ENCODE assay signal across 11 mouse cellular contexts in the genomic region with DNA sequence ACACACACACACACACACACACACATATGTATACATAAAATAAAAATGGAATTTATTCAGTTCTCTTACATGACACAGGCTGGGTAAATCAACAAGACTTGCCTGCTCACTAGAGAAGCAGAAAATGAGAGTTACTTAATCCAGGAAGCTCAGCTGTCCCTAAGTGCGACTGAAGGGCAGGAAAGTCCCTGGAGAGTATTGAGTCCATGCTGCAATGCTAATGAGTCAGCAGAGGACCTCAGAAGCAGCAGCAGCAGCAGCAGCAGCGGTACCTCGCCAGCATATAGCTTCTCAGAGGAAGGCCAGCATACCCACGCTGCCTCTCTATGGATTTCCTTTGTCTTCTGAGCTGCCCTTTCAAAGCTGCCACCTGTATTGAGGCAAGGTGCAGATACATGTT. TPM values are rescaled to one million over a fixed set of nuclear protein-coding genes. Genes with fewer than 3 reads are reported as not detected.
DNase-seq lines count a peak whose midpoint lies in the region; ATAC-seq lines count a peak whose summit lies in the region.
"Had no signal": no experiment of that assay in that cellular context is flagged by ENCODE, and none has a peak within 500 bp of the region (broad histone marks: within the 10 kb centered on the region; RNA-seq: fewer than 3 reads in every experiment).

No protein-coding gene starts in this region.

- H3K4me3 ChIP-seq in kidney, embryonic 15.5 days (replicated peaks), result no peak overlapping the region
- no peak overlapping the region for H3K4me3 ChIP-seq in kidney, embryonic 14.5 days (ENCODE audit: low read length)
- H3K4me3 ChIP-seq in lung, embryonic 16.5 days (ENCODE audit: low read length), result no peak overlapping the region
- H3K4me3 ChIP-seq: embryonic facial prominence, embryonic 13.5 days; limb, embryonic 15.5 days had no signal

- no peak overlapping the region for H3K27ac ChIP-seq in kidney, embryonic 15.5 days
- H3K27ac ChIP-seq in kidney, embryonic 14.5 days (ENCODE audit: low read depth, low read length), result no peak overlapping the region
- H3K27ac ChIP-seq in lung, embryonic 16.5 days (ENCODE audit: low read length), result no peak overlapping the region
- H3K27ac ChIP-seq: embryonic facial prominence, embryonic 13.5 days; limb, embryonic 15.5 days had no signal

- peaks cover 18% of the 10 kb centered on the region for H3K4me1 ChIP-seq in kidney, embryonic 15.5 days
- H3K4me1 ChIP-seq in kidney, embryonic 14.5 days (ENCODE audit: control insufficient read depth, insufficient read depth, low read length), result peaks cover 16% of the 10 kb centered on the region
- H3K4me1 ChIP-seq in lung, embryonic 16.5 days (replicated peaks; ENCODE audit: control insufficient read depth, insufficient read depth, low read length), result peaks cover 4% of the 10 kb centered on the region

- peak; percentile 50 for DNase-seq in adrenal gland, postnatal 14 days
- DNase-seq in skeletal muscle tissue, adult 2 months (ENCODE audit: low read depth, low spot score), result peak; percentile 87
- no peak for DNase-seq in left cerebral cortex, postnatal 10 days (ENCODE audit: extremely low spot score in 1 of 2, low spot score in 2 of 2)
- no peak for DNase-seq in spleen, postnatal 14 days (ENCODE audit: low spot score in 2 of 2)
- DNase-seq in ovary, postnatal 14 days (ENCODE audit: low spot score), result no peak
- DNase-seq: heart, postnatal 36 days had no signal

- intact Hi-C loops in left cerebral cortex, postnatal 10 days (cut with DNase I), result no loop called here

- ATAC-seq in kidney, embryonic 15.5 days (replicated peaks; ENCODE audit: low FRiP score), result 0 out of 2 replicates have a peak, but pooled peaks have one; percentile 60
- ATAC-seq in kidney, embryonic 14.5 days (ENCODE audit: low FRiP score, low TSS enrichment), result no peak
- ATAC-seq in lung, embryonic 16.5 days (ENCODE audit: low read depth), result peak; percentile 82

- 37% methylated on average over 4 of the region's 4 CpGs for WGBS in kidney, embryonic 15.5 days
- 29% methylated on average over 4 of the region's 4 CpGs for WGBS in kidney, embryonic 14.5 days
- WGBS in lung, embryonic 16.5 days, result 20% methylated on average over 4 of the region's 4 CpGs

- no peak overlapping the region for H3K4me2 ChIP-seq in kidney, embryonic 15.5 days
- no peak overlapping the region for H3K4me2 ChIP-seq in kidney, embryonic 14.5 days (replicated peaks; ENCODE audit: low read depth, low read length)
- H3K4me2 ChIP-seq in lung, embryonic 16.5 days (ENCODE audit: low read depth, low read length), result no peak overlapping the region
- H3K4me2 ChIP-seq: embryonic facial prominence, embryonic 13.5 days; limb, embryonic 15.5 days had no signal

- no peak overlapping the region for H3K9ac ChIP-seq in kidney, embryonic 15.5 days
- H3K9ac ChIP-seq in kidney, embryonic 14.5 days (ENCODE audit: low read depth, low read length), result no peak overlapping the region
- H3K9ac ChIP-seq in lung, embryonic 16.5 days (ENCODE audit: low read length), result no peak overlapping the region
- H3K9ac ChIP-seq: embryonic facial prominence, embryonic 13.5 days; limb, embryonic 15.5 days had no signal

- peaks cover 4% of the 10 kb centered on the region; the same call in 1 of the 2 replicates for H3K27me3 ChIP-seq in kidney, embryonic 15.5 days
- no peaks in the 10 kb centered on the region for H3K27me3 ChIP-seq in kidney, embryonic 14.5 days (ENCODE audit: control insufficient read depth, insufficient read depth, low read length)
- H3K27me3 ChIP-seq in lung, embryonic 16.5 days (ENCODE audit: control insufficient read depth, insufficient read depth, low read depth, low read length), result no peaks in the 10 kb centered on the region; the same call in 1 of the 2 replicates
- H3K27me3 ChIP-seq: embryonic facial prominence, embryonic 13.5 days; limb, embryonic 15.5 days had no signal

- H3K9me3 ChIP-seq in kidney, embryonic 15.5 days (replicated peaks), result no peaks in the 10 kb centered on the region
- H3K9me3 ChIP-seq in kidney, embryonic 14.5 days (ENCODE audit: control insufficient read depth, low read length), result no peaks in the 10 kb centered on the region
- H3K9me3 ChIP-seq in lung, embryonic 16.5 days (ENCODE audit: control insufficient read depth, low read length), result no peaks in the 10 kb centered on the region
- H3K9me3 ChIP-seq: embryonic facial prominence, embryonic 13.5 days; limb, embryonic 15.5 days had no signal

- H3K36me3 ChIP-seq in kidney, embryonic 15.5 days, result no peaks in the 10 kb centered on the region
- H3K36me3 ChIP-seq in kidney, embryonic 14.5 days (ENCODE audit: control insufficient read depth, insufficient read depth, low read length), result no peaks in the 10 kb centered on the region
- no peaks in the 10 kb centered on the region for H3K36me3 ChIP-seq in lung, embryonic 16.5 days (ENCODE audit: control insufficient read depth, insufficient read depth, low read length)
- H3K36me3 ChIP-seq: embryonic facial prominence, embryonic 13.5 days; limb, embryonic 15.5 days had no signal

RNA-seq across cellular contexts. Expression of a gene that starts 30.2 kb away (rescaled TPM):
- 13.4 and 14.1 TPM in 2 replicates for polyA plus RNA-seq in kidney, embryonic 15.5 days (2015; fragmentation: Nextera tagmentation; extraction: Ambion mirVana)
- 6.7 and 16.2 TPM in 2 replicates for polyA plus RNA-seq in kidney, embryonic 14.5 days (2014; fragmentation: Nextera tagmentation; extraction: Ambion mirVana)
- total RNA-seq in adrenal gland, postnatal 14 days (2021), result 13.8 and 14.0 TPM in 2 replicates
- polyA plus RNA-seq in lung, embryonic 16.5 days (2015; fragmentation: Nextera tagmentation; extraction: Ambion mirVana), result 13.5 and 14.7 TPM in 2 replicates
- total RNA-seq in left cerebral cortex, postnatal 10 days (2021), result 10 to 100 TPM; 25.3 to 29.3 TPM

RNA-seq across cellular contexts. Expression of a gene that starts 42.8 kb away (rescaled TPM):
- polyA plus RNA-seq in kidney, embryonic 15.5 days (2015; fragmentation: Nextera tagmentation; extraction: Ambion mirVana), result 55.4 and 60.1 TPM in 2 replicates
- 63.1 and 84.5 TPM in 2 replicates for polyA plus RNA-seq in kidney, embryonic 14.5 days (2014; fragmentation: Nextera tagmentation; extraction: Ambion mirVana)
- 39.6 and 43.3 TPM in 2 replicates for total RNA-seq in adrenal gland, postnatal 14 days (2021)
- 44.9 and 49.0 TPM in 2 replicates for polyA plus RNA-seq in lung, embryonic 16.5 days (2015; fragmentation: Nextera tagmentation; extraction: Ambion mirVana)
- 10 to 100 TPM; 62.8 to 70.9 TPM for total RNA-seq in left cerebral cortex, postnatal 10 days (2021)

Comparison
In these comparisons a context has a peak if more than half of its experiments do, and no peak if none do; other contexts are left out.
1. DNase-seq: peak in adrenal gland, postnatal 14 days (single experiment) and skeletal muscle tissue, adult 2 months (single experiment); none in left cerebral cortex, postnatal 10 days (0 of 2), spleen, postnatal 14 days (0 of 2) and ovary, postnatal 14 days (single experiment).